Mouse (Mus musculus) frontal cortex, postnatal 14 days (tissue): Measurements from ENCODE around the gene Mef2a.

Source experiments
- DNase-seq, 2 experiments: peaks; one replicate each; pipeline ENCODE4 v3.0.0; 2022; ENCODE audit warnings: low spot score in 2 of 2

The Mef2a gene

DNA sequence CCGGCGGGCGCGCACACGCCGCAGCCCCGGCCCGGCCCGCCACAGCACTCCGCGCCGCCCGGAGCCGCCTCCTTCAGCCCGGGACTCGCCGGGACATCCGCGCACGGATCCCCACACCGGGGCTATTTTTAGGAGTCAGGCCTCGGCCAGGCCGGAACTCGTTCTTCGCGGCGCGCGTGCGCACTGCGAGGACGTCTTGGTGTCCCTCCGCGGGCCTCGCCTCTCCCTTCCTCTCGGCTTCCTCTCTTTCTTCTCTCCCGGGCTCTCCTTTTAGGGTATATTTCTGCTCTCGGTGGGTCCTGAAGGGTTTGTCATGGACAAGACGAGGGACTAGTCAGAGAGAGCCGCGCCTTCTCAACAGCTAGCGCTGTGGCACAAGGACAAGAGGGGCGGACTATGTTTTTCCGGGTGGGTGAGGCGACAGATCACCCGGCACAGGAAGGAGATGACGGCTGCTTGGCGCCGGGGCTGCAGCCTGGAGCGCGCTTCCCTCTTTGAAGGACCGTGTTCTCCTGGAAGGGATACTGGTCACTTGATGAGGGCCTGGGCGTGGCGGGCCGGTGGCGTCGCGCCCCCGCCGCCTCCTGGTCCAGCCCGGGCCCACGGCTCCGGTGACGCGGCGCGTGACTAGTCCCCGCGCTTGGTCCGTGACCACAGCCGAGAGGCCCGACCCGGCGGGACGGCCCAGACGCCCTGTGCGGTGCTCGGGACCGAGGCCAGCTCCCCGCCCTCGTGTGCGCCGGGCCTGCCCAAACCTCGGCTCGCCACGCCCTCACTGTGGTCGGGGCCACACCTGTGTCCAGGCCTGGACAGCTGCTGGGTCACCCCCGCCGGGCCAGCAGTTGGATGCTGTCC is at the start of gene Mef2a:
Gene Mef2a, minus strand, starts transcription at position 130 of the 855 bp plus-strand sequence.
- DNase-seq = peak; percentile 93 to 95

DNA sequence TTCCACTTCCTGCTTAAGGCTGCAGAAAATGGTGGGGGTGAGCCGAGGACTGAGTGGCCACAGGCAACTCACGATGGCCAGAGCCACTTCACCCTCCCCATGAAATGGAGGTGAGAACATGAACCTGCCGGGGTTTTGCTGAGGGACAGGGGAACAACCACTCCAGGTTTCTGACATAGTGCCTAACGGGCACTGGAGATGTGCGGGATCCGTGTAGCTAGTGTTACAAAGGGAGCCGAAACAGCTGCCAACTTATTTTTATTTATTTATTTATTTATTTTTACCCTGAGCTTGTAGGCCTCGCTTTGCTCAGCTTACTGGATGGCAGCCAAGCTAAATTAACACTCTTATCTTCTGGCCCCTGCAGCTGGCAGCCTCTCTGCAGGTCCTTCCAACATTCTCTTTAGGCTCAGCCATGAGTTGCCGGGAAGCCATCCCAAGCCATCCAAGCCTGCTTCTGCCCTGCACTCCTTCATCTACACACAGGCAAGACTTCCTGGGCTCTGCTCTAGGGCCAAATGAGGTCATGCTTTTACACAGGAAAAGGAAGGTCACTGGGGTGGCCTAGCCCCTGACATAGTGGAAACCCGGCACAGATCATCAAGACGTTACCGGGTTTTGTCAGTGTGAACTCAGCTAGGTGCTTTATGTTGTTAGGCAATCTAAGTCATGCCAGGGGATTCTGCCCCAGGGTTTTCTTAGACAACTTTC is 49.0 kb upstream of the Mef2a start:
- no peak for DNase-seq

DNA sequence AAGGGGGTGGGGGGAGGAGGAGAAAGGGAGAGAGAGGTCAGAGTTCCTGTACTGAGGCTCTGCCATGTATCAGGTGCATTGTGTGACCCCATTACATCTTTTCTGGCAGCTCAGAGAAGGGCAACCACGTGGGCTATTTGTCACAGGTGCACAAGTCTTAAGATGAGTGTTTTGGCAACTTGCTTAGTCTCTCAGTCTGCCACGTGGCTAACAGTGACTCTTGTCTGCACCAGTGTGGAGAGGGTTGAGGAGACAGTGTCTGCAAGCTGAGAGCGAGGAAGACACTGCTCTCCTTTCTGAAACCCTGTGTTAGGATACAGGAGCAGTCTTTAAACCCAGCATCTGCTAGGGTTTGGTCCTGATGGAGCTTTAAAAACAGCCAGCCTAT is 48.4 kb upstream of the Mef2a start:
- DNase-seq = no peak

DNA sequence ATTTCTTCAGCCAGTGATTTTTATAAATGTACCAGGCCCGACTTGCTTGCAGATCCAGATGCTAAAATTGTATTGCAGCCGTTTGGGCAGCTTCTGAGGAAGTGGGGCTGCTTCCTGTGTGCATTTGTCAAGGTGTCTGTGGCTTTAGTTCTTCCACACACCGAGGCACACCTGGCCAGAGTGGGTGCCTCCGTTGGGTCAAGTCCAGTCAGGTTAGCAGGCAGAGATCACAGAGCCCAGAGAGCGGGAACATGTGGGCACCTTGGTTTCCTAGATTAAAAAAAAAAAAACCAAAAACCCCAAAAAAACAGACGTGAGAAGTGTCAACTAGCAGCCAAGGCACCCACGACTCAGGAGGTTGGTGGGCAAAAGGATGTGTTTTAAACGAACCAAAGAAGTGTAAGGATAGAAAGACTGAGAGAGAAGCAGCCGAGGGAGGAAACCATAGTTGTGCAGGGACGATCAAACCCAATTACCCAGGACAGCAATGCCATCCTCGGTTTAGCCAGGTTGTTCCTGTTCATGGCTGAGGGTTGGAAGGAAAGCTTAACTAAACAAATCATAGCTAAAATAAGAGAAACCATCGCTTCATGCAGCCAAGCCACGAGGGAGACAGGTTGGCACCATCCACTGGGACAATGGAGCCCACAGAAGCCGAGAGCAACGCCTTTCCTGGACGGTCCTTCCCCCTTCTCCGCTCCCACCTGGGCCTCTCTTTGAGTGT is 47.1 kb upstream of the Mef2a start:
- no peak for DNase-seq

DNA sequence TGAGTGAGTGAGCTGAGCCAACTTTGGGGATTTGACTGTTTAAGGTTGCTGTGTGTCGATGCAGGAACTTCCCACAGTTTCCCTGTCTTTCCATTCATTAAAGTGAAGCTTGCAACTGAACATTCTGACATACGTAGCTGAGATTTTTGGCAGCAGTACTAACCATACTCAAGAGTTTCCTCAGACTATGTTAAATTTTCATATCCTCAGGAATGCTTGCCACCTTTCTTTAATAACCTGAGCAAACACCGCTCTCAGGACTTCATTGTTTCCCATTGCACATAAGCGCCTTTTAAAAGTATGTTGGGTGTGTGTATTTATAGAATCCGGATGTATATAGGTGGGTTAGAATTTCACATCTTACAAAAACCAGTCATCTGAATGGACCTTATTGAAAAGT is 45.5 kb upstream of the Mef2a start:
- DNase-seq = no peak

DNA sequence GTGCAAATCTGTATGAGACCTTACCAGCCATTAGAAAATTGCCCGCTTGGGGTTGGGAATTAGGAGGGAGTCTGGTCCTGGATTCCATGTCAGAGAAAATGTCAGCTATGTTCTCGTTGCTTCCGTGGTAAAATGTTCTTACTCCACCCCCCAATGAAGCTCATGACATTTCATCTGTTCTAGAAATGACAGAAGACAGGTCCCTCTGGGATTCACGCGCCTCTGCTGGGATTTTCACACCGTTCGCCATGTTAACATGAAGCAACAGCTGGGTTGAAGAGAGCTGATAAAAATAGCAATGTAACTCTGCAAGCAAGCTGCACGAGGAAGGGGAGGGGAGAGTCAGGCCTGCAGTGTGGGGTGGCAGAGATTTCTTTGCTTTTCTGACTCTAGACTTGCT is 42.1 kb upstream of the Mef2a start:
- DNase-seq = peak; percentile 38 to 54

DNA sequence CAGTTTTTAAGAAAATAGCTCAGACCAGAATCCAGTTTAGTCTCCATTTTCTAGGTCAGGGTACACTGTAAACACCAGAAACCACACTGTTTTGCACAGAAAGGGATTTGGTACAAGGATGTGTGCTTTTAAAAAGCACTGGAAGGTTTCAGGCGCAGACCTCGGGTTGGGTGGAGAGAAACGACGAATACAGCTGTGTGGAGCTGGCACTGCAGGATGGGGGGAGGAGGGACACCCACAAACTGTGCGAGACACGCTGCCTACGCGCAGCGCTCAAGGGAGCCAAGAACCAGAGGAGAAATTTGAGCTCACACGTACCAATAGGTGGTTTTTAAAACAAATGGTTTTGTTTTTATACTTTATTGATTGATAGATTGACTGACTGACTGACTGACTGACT is 40.0 kb upstream of the Mef2a start:
- DNase-seq = no peak

DNA sequence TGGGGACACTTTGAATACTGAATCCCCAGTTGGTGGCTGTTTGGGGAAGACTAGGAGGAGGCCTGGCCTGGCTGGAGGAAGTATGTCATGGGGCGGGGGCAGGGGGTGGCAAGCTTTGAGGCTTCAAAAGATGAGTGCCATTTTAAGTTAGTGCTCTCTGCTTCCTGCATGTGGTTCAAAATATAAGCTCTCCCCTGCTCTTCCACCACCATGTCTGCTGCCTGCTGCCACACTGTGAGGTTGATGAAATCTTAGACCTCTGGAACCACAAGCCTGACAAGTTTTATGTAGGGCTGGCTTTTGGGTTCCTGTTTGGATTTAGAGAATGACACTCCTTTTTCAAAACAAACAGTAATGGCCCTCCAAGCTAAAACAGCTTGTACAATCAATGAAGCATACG is 34.4 kb upstream of the Mef2a start:
- no peak for DNase-seq

DNA sequence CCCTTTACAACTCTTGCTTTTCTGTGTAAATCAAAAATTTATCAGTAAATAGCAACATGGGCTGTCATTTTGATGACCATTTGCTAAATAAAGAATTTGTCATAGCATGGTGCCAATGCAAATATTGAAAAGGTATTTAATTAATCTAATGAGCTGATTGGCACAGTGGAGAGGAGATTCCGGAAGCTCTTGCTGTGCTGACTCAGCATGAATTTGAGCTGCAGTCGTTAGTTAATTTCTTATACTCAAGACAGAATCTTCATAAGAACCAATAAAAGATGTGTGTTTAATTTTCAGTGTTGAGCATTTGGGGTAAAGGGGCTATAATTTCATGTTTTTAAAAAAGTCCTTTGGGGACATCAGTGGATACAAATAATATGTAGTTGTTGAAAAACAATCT is 31.5 kb upstream of the Mef2a start:
- DNase-seq = no peak

DNA sequence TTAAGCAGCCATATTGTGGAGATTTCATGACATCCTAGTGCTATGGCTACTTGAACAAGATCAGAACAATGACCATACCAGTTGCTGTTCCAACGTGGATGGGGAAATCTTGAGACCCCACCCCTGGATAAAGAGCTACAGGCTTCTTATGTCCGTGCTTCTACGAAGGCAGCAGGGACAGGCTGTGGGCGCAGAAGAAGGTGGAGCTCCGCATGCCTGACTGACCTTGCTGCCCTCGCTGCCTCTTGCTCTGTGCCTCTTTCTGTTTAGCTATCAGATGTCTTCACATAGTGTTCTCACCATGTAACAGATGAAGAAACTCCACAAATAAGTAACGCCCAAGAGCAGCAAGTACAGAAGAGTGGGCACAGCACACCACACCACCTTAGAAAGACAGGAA is 29.7 kb upstream of the Mef2a start:
- no peak for DNase-seq

DNA sequence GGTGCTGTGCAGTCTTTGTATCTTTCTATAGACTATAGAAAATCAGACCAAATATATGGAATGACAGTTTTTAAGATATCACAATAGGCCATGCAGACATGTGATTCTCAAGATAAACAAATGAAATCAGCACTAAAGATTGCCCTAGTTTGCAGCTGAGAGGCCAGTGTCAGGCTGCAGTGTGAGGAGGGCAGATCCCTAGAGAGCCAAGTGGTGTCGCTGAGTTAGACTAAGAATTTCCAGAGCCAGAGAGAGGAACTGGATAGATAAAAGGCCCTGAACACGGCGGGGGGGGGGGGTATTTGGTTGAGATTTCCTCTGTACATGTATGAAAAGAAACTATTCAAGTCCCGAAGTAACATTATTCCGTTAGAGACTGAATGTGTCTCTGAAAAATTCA is 28.7 kb upstream of the Mef2a start:
- DNase-seq = no peak

DNA sequence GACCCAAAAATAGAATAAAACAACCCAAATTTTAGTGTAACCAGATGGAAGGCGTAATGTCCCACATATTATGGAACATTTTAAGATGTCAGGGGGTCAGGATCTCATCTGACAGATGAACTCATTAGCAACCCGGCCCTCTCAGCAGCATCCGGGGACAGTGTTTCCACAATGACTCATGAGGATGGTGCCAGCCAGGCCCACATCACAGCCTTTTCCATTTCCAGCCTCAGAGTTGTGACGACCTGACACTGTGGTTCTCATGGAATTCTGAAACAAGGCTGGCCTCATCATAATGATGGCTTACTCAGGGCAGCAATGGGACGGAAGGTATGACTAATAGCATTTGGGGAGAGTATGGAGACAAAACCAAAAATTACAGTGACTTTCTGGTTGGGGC is 18.1 kb upstream of the Mef2a start:
- DNase-seq = no peak

DNA sequence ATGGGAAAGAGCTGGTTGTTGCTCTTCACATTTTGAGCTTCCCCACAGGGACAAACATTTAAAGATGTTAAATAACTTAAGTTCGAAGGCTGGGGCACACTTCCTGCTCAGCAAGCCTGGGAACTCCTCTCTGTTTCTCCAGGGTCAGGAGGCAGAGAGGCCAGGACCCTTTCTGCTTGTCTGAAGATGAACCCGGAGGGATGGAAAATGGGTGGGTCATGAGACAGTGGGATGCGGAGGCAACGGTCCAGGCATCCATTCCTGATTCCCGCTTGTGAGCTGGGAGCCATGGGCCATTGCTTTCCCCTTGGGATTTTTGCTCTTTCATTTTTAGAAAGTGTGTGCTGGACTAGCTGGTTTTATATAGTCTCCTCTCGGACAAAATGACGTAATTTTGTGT is 17.4 kb upstream of the Mef2a start:
- no peak for DNase-seq

DNA sequence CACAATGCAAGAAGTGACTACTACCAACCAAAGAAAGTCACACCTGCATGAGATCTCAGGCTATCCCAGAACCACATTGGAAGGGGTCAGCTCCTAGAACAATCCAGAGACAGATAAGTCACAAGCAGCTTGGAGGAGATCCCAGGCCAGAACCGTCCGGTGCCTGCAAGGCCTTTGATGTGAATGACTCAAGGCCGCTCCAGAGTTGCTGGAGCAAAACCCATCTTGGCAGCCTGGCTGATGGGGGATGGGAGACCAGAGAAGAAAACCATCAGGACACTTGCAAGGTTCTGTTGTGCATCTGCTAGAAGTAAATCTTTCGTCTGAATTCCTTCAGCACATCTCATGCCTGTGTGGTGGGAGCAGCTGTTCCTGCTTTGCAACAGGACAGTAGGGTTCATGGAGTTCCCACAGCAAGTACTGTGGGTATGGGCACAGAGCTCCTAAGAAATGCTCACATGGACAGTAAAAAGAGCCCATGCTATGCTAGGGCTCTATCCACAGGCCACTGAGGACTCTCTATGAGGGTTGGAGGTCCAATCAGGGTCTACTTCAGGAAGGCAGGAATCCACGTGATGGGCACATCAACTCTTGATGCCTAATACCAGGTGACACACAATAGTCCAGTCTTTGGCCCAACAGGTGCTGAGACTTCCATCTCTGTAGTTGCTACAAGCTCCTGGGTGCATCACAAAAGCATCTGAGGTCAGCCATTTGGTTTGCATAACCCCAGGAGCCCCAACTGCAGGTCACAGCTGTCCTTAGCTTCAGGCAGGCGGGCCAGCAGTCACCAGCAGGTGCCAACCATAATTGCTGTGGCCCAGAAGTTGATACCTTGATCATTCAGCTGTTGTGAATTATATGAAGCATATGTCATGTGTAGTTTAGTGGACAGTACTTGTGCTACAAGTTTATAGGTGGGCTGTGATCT is 12.5 kb upstream of the Mef2a start:
- DNase-seq = no peak

DNA sequence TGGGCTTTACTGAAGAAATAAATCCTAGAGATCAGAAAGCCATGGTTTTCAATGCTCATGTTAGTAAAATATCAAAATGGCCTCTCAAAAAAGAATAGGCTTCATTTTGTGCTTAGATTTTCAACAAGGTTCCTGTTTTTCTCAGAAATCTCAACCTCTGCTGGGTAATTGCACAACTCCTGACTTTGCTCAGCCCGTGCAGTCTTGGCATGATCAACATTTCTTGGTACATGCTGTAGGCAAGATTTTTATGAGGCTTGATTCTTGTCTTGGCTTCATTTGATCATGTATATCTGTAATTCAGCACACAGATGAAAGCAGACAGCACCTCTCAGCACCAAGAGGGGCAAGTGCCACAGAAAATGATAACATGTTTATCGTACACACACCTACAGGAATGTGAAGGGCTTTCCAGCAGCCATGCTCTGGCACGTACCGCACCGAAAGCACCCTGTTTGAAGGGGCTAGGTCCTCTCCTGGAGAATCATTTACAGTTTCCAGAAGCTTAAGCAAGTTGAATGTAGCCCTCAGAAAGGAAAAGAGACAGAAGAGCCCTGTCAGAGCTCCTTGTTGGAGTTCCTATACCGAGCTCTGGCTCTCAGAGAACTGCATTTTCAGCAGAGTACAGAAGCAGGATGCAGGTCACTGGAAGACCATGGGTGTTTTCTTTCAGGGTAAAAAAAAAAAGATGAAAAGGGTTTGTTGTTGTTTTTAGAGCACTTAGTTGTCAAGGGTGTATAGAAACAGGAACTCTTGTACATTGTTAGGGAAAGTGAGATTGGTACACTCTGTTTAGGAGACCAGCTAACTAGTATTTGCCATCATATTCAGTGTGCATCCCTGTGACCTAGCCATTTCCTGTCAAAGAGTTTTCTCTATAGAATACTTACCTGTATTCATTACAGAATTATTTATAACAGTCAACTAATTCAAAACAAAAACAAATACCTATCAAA is 7.8 kb upstream of the Mef2a start:
- no peak for DNase-seq

DNA sequence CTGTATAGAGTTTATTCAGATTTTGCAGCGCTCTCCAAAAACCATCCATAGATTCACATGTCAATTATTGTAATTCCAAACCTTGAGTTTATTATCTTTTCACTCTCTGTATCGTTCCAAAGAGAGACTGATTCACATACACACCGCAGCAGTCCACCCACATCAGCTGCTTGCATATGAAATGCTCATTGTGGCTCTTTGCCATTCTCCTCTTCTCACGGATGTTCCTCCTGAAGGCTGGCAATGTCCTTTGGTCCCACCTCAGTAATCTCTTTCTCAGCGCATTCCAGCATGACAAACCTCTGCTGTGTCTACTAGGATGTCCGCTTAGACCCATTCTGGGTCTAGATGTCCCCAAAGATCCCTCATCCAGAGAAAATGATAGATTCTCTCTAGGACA is 4.1 kb upstream of the Mef2a start:
- no peak for DNase-seq

DNA sequence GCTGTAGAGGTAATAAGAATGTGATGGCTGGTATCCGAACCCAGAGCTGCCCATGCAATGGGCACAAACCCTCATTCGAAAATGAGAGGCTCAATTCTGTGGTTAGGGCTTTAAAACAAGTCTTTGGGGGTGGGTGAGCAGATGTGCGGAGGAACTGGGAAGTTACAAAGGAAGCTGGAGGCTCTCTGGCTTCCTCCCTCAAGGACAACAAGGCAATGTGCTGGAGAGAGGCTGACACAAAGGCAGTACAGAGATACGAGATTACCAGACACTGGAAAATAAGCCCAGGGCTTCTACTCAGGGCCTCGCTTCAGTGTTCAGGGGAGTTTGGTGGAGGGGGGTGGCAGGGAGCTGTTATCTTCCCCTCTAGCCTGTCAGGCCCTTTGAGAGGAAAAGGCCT is 1.3 kb upstream of the Mef2a start:
- peak in 1 of 2 experiments; percentile 42 for DNase-seq

DNA sequence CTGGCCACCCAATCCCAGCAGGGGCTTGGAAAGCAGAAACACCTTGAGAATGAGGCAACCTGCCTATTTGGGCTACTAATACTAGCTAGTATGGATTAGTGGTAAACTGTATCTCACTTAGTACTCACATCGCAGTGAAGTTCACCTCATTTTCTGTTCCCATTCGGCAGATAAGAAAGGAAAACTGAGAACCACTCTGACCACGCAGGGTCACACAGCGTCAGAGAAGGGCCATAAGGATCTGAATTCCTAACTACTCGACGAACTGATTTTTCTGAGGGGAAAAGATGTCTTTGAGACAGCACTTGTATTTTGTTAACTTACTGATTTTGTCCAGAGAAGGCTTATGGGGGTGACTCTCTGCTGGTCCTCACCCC is 914 bp upstream of the Mef2a start:
- DNase-seq = no peak

DNA sequence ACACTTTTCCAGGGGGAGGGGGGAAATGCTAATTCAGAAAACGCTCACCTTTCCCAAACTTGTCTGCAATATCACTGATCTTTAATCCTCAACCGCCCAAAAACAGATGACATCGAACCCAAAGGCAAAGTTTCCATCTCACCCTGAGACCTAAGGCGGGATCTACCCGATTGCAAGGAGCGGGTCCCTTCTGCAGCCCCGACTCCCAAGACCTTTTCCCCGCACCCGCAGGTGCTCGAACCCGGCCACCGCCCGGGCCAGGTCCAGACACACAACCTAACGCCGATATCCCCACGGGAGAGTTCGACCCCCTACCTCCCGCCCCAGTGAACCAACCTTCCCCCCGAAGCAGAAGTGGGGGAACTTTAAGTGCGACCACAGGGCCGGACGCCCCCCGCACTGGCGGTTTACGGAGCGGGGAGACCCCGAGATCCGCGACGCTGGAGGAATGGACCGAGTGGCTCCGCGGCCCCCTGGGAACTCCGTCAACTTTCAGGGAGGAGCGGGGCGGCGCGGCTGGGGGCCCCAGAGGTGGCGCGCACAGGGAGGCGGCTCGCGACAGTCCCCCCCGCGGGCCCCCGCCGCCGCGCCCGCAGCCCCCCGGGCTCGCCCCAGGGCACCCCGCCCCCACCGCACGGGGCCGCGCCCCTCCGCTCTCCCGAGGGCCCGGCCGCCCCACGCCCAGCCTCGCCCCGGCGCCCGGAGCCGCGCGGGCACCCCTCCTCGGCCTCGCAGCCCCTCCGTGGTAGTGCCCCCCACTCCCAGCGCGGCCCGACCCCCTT is 576 bp downstream of the Mef2a start:
- DNase-seq = no peak
